Mouse (Mus musculus) heart, embryonic 12.5 days (tissue): ENCODE data around the gene Npsr1. TPM values are rescaled to one million over a fixed set of nuclear protein-coding genes. Genes with fewer than 3 reads are reported as not detected.

Experiments used
- ATAC-seq: fragments of 200-750 bp; cut with Nextera tagmentation; 2 replicates; pipeline ENCODE4 v1.8.0; 2017; ENCODE audit warnings: moderate TSS enrichment, moderate library complexity; ENCODE audit not compliant: insufficient number of reproducible peaks, low FRiP score
- H3K27ac ChIP-seq: fragments of 300-500 bp; sonication (generic); 2 replicates; pipeline ENCODE4 v1.5.1; 2016; ENCODE audit warnings: mild to moderate bottlenecking, moderate library complexity; ENCODE audit not compliant: poor library complexity, severe bottlenecking
- H3K27me3 ChIP-seq: fragments of 300-500 bp; sonication (generic); replicated peaks from 2 replicates; pipeline ENCODE4 v1.6.1; 2016; ENCODE audit warnings: mild to moderate bottlenecking, moderate library complexity
- H3K36me3 ChIP-seq: fragments of 300-500 bp; sonication (generic); 2 replicates; pipeline ENCODE4 v1.6.1; 2016; ENCODE audit warnings: mild to moderate bottlenecking, moderate library complexity
- H3K4me1 ChIP-seq: fragments of 300-500 bp; sonication (generic); replicated peaks from 2 replicates; pipeline ENCODE4 v1.6.1; 2016; ENCODE audit warnings: mild to moderate bottlenecking
- H3K4me2 ChIP-seq: fragments of 300-500 bp; sonication (generic); 2 replicates; pipeline ENCODE4 v1.6.1; 2016; ENCODE audit warnings: mild to moderate bottlenecking, moderate library complexity
- H3K4me3 ChIP-seq: fragments of 300-500 bp; sonication (generic); 2 replicates; pipeline ENCODE4 v1.5.1; 2016; ENCODE audit warnings: mild to moderate bottlenecking
- H3K9ac ChIP-seq: fragments of 300-500 bp; sonication (generic); 2 replicates; pipeline ENCODE4 v1.6.1; 2016; ENCODE audit warnings: mild to moderate bottlenecking, moderate library complexity
- H3K9me3 ChIP-seq: fragments of 300-500 bp; sonication (generic); replicated peaks from 2 replicates; pipeline ENCODE4 v1.6.1; 2016; ENCODE audit warnings: mild to moderate bottlenecking, moderate library complexity
- WGBS: fragments of 180-500 bp; shearing (Covaris S2); methylation state at CpG from one replicate; pipeline ENCODE4 v1.1.7; 2016; 5-methylcytosine and 5-hydroxymethylcytosine counted together
- polyA plus RNA-seq: library from polyadenylated mRNA; unstranded; fragments of >200 nt; fragmentation: Nextera tagmentation; extraction: Ambion mirVana; gene quantifications from 2 replicates; pipeline ENCODE4 v1.2.1, GENCODE M21; 2016

The Npsr1 gene
- polyA plus RNA-seq, 1 experiment from 2014 or later: not detected

- no peaks in the 10 kb centered on the region for H3K36me3 ChIP-seq
- 60% methylated on average over 1 of the region's 1 CpGs for WGBS
- H3K4me1 ChIP-seq: no peaks in the 10 kb centered on the region
- no peak overlapping the region for H3K4me3 ChIP-seq
- ATAC-seq: no peak
- no peak overlapping the region for H3K9ac ChIP-seq
- no peak overlapping the region for H3K27ac ChIP-seq
- no peaks in the 10 kb centered on the region for H3K9me3 ChIP-seq
- no peaks in the 10 kb centered on the region for H3K27me3 ChIP-seq
- no peak overlapping the region for H3K4me2 ChIP-seq
Measured at GRCm38 (mm10) chr9:24157208-24157607, 59.4 kb downstream of the Npsr1 start.

DNA sequence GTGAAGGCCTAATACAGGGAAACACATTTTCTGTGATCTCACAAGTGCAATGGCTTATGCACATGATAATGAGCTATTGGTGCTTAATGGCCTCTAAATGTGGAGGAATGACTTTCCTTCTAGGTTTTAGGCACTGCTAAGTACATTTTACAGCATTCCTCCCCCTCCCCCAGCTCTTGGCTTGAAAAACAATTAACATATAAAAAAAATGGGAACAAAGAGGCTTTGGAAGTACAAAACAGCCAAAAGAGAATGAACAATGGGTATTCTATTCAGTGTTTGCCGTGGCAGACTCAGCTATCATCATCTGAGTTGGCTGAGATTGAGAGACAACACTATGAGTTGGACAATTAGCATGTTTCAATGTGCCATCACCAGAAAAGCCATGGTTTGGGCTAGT, 62.6 kb downstream of the Npsr1 start:
- Histone ChIP-seq H3K9ac (no peak overlapping the region), H3K4me1 (no peaks in the 10 kb centered on the region), H3K36me3 (no peaks in the 10 kb centered on the region), H3K4me2 (no peak overlapping the region), H3K4me3 (no peak overlapping the region), H3K27me3 (no peaks in the 10 kb centered on the region), H3K27ac (no peak overlapping the region), H3K9me3 (no peaks in the 10 kb centered on the region)
- 59% methylated on average over 1 of the region's 1 CpGs for WGBS
- no peak for ATAC-seq

DNA sequence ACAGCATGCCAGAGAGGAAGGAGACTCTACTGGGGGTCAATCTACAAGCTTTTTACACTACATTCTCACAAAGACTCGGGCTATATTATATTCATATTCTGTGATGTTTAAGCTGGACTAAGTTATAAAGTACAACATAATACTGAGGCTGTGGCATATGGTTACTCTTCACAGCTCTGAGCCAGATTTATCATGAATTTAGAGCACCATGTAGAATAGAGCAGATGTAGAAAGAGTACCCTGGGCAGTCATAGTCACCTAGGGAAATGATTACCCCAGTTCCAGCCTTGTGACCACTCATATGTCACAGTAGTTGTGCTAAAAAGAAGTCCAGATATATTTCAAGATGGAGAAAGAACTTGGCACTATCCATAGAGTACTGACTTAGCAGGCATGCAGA, 70.7 kb downstream of the Npsr1 start:
- Histone ChIP-seq H3K9ac (no peak overlapping the region), H3K4me1 (no peaks in the 10 kb centered on the region), H3K4me3 (no peak overlapping the region), H3K36me3 (no peaks in the 10 kb centered on the region), H3K27me3 (no peaks in the 10 kb centered on the region), H3K4me2 (no peak overlapping the region), H3K9me3 (no peaks in the 10 kb centered on the region), H3K27ac (no peak overlapping the region)
- 75% methylated on average over 1 of the region's 1 CpGs for WGBS
- no peak for ATAC-seq

DNA sequence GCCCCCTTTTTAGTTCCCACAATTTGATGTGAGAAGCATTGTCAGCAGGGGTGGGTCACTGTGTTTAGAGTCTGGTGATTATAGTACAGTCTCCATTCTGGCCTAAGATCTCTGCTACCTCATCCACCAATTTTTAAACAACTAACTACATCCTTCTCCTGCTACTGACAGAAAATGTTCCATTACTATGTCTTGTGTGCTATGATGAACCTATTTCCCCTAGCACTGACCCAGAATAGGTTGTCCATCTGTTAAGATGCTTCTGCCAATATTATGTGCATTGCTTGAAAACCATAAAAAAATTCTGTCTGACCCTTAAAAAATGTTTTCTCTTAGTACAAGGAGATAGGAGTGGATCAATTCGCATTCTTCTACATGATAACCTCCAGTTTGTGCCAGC, 72.9 kb downstream of the Npsr1 start:
- no peaks in the 10 kb centered on the region for H3K4me1 ChIP-seq
- no peak for ATAC-seq
- 80% methylated on average over 1 of the region's 1 CpGs for WGBS
- H3K9ac ChIP-seq: no peak overlapping the region
- no peaks in the 10 kb centered on the region for H3K27me3 ChIP-seq
- H3K9me3 ChIP-seq: no peaks in the 10 kb centered on the region
- H3K4me2 ChIP-seq: no peak overlapping the region
- H3K36me3 ChIP-seq: no peaks in the 10 kb centered on the region
- H3K4me3 ChIP-seq: no peak overlapping the region
- H3K27ac ChIP-seq: no peak overlapping the region

DNA sequence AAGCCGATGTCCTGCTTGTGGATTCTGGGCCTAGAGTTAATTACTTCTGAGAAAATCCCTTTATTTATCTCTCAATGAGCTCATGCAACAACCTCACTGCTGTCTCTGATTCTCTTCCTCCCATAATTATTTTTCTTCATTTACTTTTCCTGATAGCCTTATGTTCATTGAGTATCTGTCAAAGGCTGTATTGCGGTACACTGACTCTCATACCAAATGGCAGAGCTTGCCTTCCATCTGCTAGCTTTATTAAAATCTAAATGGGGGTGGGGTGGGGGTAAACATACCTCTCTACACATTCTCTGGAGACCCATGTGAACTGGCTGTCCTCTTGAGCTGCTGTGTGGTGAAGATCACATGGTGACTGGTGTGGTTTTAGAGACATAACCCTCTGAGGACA, 80.9 kb downstream of the Npsr1 start:
- no peak overlapping the region for H3K9ac ChIP-seq
- ATAC-seq: no peak
- no peaks in the 10 kb centered on the region for H3K9me3 ChIP-seq
- H3K4me2 ChIP-seq: no peak overlapping the region
- H3K4me1 ChIP-seq: peaks cover 14% of the 10 kb centered on the region
- no peaks in the 10 kb centered on the region for H3K27me3 ChIP-seq
- no peak overlapping the region for H3K4me3 ChIP-seq
- no peak overlapping the region for H3K27ac ChIP-seq
- 85% methylated on average over 2 of the region's 2 CpGs for WGBS
- no peaks in the 10 kb centered on the region for H3K36me3 ChIP-seq

DNA sequence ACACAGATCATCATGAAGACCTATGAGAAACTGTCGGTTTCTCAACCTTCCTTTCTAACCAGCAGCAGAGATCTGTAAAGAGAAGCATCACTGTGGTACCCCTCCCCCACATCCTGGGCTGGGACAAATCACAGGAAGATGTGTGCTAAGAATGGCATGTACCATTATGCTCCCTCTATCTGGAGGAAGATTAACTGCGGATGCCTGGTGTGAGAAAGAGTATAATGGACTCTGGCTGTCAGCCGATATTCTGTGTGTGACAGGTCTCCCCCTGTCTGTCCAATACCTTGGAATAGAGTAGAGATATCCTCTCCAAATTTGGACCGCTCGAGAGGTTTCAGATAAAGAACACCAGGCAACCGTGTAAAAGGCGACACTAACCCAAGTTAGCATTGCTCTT, 83.1 kb downstream of the Npsr1 start:
- H3K9me3 ChIP-seq: no peaks in the 10 kb centered on the region
- H3K9ac ChIP-seq: no peak overlapping the region
- H3K4me3 ChIP-seq: no peak overlapping the region
- H3K27ac ChIP-seq: 0 out of 2 replicates have a peak overlapping the region, but pooled peaks have one; percentile 5
- 0 out of 2 replicates have a peak overlapping the region, but pooled peaks have one; percentile 11 for H3K4me2 ChIP-seq
- no peaks in the 10 kb centered on the region for H3K27me3 ChIP-seq
- peak; percentile 72 for ATAC-seq
- no peaks in the 10 kb centered on the region for H3K36me3 ChIP-seq
- WGBS: 23% methylated on average over 7 of the region's 7 CpGs
- H3K4me1 ChIP-seq: peaks cover 14% of the 10 kb centered on the region

GRCm38 (mm10) chr9:24186289-24186688, 88.5 kb downstream of the Npsr1 start:
- Histone ChIP-seq H3K27me3 (no peaks in the 10 kb centered on the region), H3K4me3 (no peak overlapping the region), H3K9me3 (no peaks in the 10 kb centered on the region), H3K9ac (no peak overlapping the region), H3K4me2 (no peak overlapping the region), H3K27ac (no peak overlapping the region), H3K4me1 (peaks cover 13% of the 10 kb centered on the region), H3K36me3 (no peaks in the 10 kb centered on the region)
- no peak for ATAC-seq
- 84% methylated on average over 5 of the region's 5 CpGs for WGBS

DNA sequence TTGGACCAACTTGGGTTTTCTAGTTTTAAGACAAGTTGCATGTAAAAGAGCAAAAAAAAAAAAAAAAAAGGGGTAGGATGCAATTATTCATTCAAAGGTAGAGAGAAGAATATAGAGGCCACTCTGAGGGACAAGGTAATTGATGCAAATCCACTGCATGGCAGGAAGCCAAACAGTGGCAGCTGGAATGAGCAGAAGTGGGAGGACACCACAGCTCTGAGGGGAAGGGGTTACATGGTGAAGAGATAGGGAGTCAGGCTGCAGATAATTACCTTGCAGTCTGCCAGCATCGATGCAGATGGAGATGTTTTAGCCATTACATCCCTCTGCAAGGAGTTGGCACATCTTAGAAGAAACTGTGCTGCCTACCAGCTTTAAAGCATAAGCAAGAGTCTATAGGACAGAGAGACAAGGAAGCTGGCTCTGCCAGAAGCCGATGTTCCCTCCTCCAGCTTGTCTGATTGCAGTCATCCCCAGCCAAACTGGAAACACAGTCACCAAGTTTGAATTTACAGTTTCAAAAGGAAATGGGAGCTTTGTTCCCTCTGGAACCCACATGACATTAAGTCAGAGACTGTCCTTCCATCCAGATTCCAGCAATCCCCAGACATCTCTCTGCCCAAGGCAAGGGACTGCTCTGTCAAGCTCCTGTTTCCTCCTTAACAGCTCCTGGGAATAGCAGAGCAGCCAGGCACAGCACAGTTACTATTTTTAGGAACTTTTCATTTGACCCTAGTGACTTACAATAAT, 91.9 kb downstream of the Npsr1 start:
- Histone ChIP-seq H3K4me3 (no peak overlapping the region), H3K27me3 (no peaks in the 10 kb centered on the region), H3K27ac (peak overlapping the region; percentile 33; the same call in 1 of the 2 replicates), H3K9me3 (no peaks in the 10 kb centered on the region), H3K4me1 (peaks cover 9% of the 10 kb centered on the region), H3K36me3 (no peaks in the 10 kb centered on the region), H3K9ac (no peak overlapping the region), H3K4me2 (no peak overlapping the region)
- WGBS: 18% methylated on average over 2 of the region's 2 CpGs
- ATAC-seq: no peak

DNA sequence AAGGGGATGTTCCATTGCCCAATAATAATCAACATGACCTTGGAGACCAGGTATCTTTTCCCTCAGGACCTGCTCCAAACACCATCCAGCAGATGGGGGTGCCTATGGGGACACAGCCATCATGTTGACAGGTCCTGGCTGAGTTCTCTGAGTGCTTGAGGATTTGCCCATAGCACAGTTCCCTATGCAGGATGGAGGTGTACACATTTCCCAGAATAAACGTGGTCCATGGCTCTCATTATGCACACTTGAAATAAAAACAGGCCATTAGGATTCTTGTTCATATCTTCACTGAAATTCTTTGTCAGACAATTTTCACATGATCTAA, 92.4 kb downstream of the Npsr1 start:
- Histone ChIP-seq H3K4me2 (no peak overlapping the region), H3K9me3 (no peaks in the 10 kb centered on the region), H3K36me3 (no peaks in the 10 kb centered on the region), H3K27me3 (no peaks in the 10 kb centered on the region), H3K9ac (no peak overlapping the region), H3K4me1 (peaks cover 9% of the 10 kb centered on the region), H3K4me3 (no peak overlapping the region), H3K27ac (peak overlapping the region; percentile 33; the same call in 1 of the 2 replicates)
- ATAC-seq: no peak
- 22% methylated on average over 1 of the region's 1 CpGs for WGBS

GRCm38 (mm10) chr9:24198254-24198653, 100.5 kb downstream of the Npsr1 start:
- ATAC-seq: no peak
- WGBS: 80% methylated on average over 1 of the region's 1 CpGs
- no peaks in the 10 kb centered on the region for H3K36me3 ChIP-seq
- no peaks in the 10 kb centered on the region for H3K4me1 ChIP-seq
- no peak overlapping the region for H3K9ac ChIP-seq
- H3K4me3 ChIP-seq: no peak overlapping the region
- H3K9me3 ChIP-seq: no peaks in the 10 kb centered on the region
- no peak overlapping the region for H3K27ac ChIP-seq
- H3K4me2 ChIP-seq: no peak overlapping the region
- no peaks in the 10 kb centered on the region for H3K27me3 ChIP-seq

GRCm38 (mm10) chr9:24211636-24212035, 113.8 kb downstream of the Npsr1 start:
- ATAC-seq: no peak
- Histone ChIP-seq H3K9me3 (no peaks in the 10 kb centered on the region), H3K4me3 (no peak overlapping the region), H3K27me3 (no peaks in the 10 kb centered on the region), H3K27ac (no peak overlapping the region), H3K4me1 (no peaks in the 10 kb centered on the region), H3K4me2 (no peak overlapping the region), H3K9ac (no peak overlapping the region), H3K36me3 (no peaks in the 10 kb centered on the region)
- 86% methylated on average over 1 of the region's 1 CpGs for WGBS

GRCm38 (mm10) chr9:24217721-24218120, 119.9 kb downstream of the Npsr1 start:
- Histone ChIP-seq H3K9me3 (no peaks in the 10 kb centered on the region), H3K4me2 (no peak overlapping the region), H3K4me3 (no peak overlapping the region), H3K9ac (no peak overlapping the region), H3K4me1 (peaks cover 8% of the 10 kb centered on the region), H3K36me3 (no peaks in the 10 kb centered on the region), H3K27ac (no peak overlapping the region), H3K27me3 (no peaks in the 10 kb centered on the region)
- 34% methylated on average over 1 of the region's 1 CpGs for WGBS
- no peak for ATAC-seq
